ENCODE assay signal across 8 mouse cellular contexts in the genomic region with DNA sequence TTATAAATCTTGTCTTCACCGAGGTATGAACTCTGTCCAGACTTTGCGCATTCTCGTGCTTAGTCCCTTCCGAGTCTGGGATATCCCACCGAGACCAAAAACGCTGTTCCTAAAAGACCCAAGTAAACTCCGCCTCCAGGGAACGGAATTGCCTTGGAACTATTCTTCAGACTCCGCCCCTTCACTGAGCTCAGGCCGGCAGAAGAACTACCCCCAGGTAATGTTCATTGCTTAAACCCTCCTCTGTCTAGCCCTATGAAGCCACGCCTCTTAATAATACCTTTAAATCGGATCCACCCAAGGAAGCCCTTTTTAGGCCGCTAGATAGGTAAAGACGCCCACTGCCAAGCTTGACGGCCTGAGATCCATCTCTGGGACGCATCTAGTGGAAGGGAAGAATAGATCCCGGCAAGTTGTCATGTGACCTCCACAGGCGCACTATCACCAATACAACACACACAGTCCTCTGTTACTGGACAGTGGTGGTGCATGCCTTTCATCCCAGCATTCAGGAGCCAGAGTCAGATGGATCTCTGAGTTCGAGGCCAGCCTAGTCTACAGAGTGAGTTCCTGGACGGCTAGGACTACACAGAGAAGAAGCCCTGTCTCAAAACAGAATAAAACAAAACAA. TPM values are rescaled to one million over a fixed set of nuclear protein-coding genes. Genes with fewer than 3 reads are reported as not detected.
DNase-seq lines count a peak whose midpoint lies in the region; ATAC-seq and TF ChIP-seq lines count a peak whose summit lies in the region.

No protein-coding gene starts in this region.

- H3K9ac ChIP-seq in lung, embryonic 14.5 days = 0 out of 2 replicates have a peak overlapping the region, but pooled peaks have one; percentile 11
- peak overlapping the region; percentile 31 for H3K9ac ChIP-seq in embryonic facial prominence, embryonic 15.5 days
- no peak overlapping the region for H3K9ac ChIP-seq in intestine, postnatal 0 days (ENCODE audit: low read depth, low read length)

- peaks cover 24% of the 10 kb centered on the region; the same call in 1 of the 2 replicates for H3K27me3 ChIP-seq in lung, embryonic 14.5 days (ENCODE audit: insufficient read depth, low read length)
- peaks cover 6% of the 10 kb centered on the region for H3K27me3 ChIP-seq in embryonic facial prominence, embryonic 15.5 days
- peaks cover 24% of the 10 kb centered on the region for H3K27me3 ChIP-seq in intestine, postnatal 0 days (replicated peaks; ENCODE audit: control insufficient read depth, insufficient read depth, low read length)
- peaks cover 56% of the 10 kb centered on the region for H3K27me3 ChIP-seq in midbrain, embryonic 10.5 days (ENCODE audit: low read depth, poor library complexity, severe bottlenecking)

- TF ChIP-seq CTCF in lung, embryonic 14.5 days (IDR thresholded peaks at IDR 0.05; ENCODE audit: low read depth) = 0 out of 2 replicates have a peak, but pooled peaks have one; percentile 7
- TF ChIP-seq CTCF in intestine, postnatal 0 days (IDR thresholded peaks at IDR 0.05; ENCODE audit: low read depth) = peak; percentile 12; the same call in 1 of the 2 replicates

- H3K4me3 ChIP-seq in lung, embryonic 14.5 days (ENCODE audit: low read depth, low read length) = peak overlapping the region; percentile 62
- H3K4me3 ChIP-seq in embryonic facial prominence, embryonic 15.5 days (replicated peaks) = peak overlapping the region; percentile 70
- H3K4me3 ChIP-seq in intestine, postnatal 0 days (ENCODE audit: low read depth, low read length) = peak overlapping the region; percentile 38
- peak overlapping the region; percentile 60 for H3K4me3 ChIP-seq in midbrain, embryonic 10.5 days

- H3K4me1 ChIP-seq in lung, embryonic 14.5 days (ENCODE audit: insufficient read depth) = peaks cover 8% of the 10 kb centered on the region; the same call in 1 of the 2 replicates
- peaks cover 53% of the 10 kb centered on the region for H3K4me1 ChIP-seq in embryonic facial prominence, embryonic 15.5 days
- H3K4me1 ChIP-seq in intestine, postnatal 0 days (replicated peaks; ENCODE audit: control insufficient read depth, insufficient read depth, low read length) = no peaks in the 10 kb centered on the region
- peaks cover 50% of the 10 kb centered on the region for H3K4me1 ChIP-seq in midbrain, embryonic 10.5 days

- DNase-seq in lung, embryonic 14.5 days = peak; percentile 81
- DNase-seq in lung, postnatal 25 days (ENCODE audit: low spot score) = no peak
- peak; percentile 38 for DNase-seq in midbrain, embryonic 10.5 days (ENCODE audit: low spot score)
- DNase-seq in ovary, postnatal 14 days (ENCODE audit: low spot score) = no peak
- no peak for DNase-seq in layer of hippocampus, adult 9-10 months (ENCODE audit: low spot score)
- no peak for DNase-seq in spleen, postnatal 10 days (ENCODE audit: low spot score in 2 of 2)

- ATAC-seq in lung, embryonic 14.5 days (ENCODE audit: insufficient read depth) = peak; percentile 7
- 0 out of 2 replicates have a peak, but pooled peaks have one; percentile 1 for ATAC-seq in embryonic facial prominence, embryonic 15.5 days (ENCODE audit: insufficient number of reproducible peaks, low FRiP score, low TSS enrichment, low read depth)
- peak; percentile 19; the same call in 1 of the 2 replicates for ATAC-seq in intestine, postnatal 0 days

- H3K36me3 ChIP-seq in lung, embryonic 14.5 days (ENCODE audit: insufficient read depth) = no peaks in the 10 kb centered on the region
- no peaks in the 10 kb centered on the region for H3K36me3 ChIP-seq in embryonic facial prominence, embryonic 15.5 days
- no peaks in the 10 kb centered on the region for H3K36me3 ChIP-seq in intestine, postnatal 0 days (ENCODE audit: control insufficient read depth, insufficient read depth)
- H3K36me3 ChIP-seq in midbrain, embryonic 10.5 days = no peaks in the 10 kb centered on the region

- peak overlapping the region; percentile 86 for H3K27ac ChIP-seq in lung, embryonic 14.5 days (ENCODE audit: low read depth)
- H3K27ac ChIP-seq in embryonic facial prominence, embryonic 15.5 days (replicated peaks) = peak overlapping the region; percentile 98
- H3K27ac ChIP-seq in intestine, postnatal 0 days (ENCODE audit: low read depth, low read length) = peak overlapping the region; percentile 6; the same call in 1 of the 2 replicates
- peak overlapping the region; percentile 88 for H3K27ac ChIP-seq in midbrain, embryonic 10.5 days (replicated peaks)

- peak overlapping the region; percentile 77 for H3K4me2 ChIP-seq in lung, embryonic 14.5 days
- H3K4me2 ChIP-seq in embryonic facial prominence, embryonic 15.5 days (replicated peaks) = peak overlapping the region; percentile 82
- H3K4me2 ChIP-seq in intestine, postnatal 0 days (replicated peaks; ENCODE audit: low read depth) = peak overlapping the region; percentile 65

- WGBS in lung, embryonic 14.5 days = 2% methylated on average over 20 of the region's 20 CpGs
- 2% methylated on average over 20 of the region's 20 CpGs for WGBS in embryonic facial prominence, embryonic 15.5 days
- 3% methylated on average over 20 of the region's 20 CpGs for WGBS in intestine, postnatal 0 days
- 5% methylated on average over 20 of the region's 20 CpGs for WGBS in midbrain, embryonic 10.5 days

- no peaks in the 10 kb centered on the region for H3K9me3 ChIP-seq in lung, embryonic 14.5 days (ENCODE audit: low read depth, low read length)
- no peaks in the 10 kb centered on the region for H3K9me3 ChIP-seq in embryonic facial prominence, embryonic 15.5 days (replicated peaks)
- no peaks in the 10 kb centered on the region for H3K9me3 ChIP-seq in intestine, postnatal 0 days (ENCODE audit: control insufficient read depth)
- H3K9me3 ChIP-seq in midbrain, embryonic 10.5 days (replicated peaks) = no peaks in the 10 kb centered on the region

RNA-seq across cellular contexts. Expression of gene Cd248, which starts 4.6 kb away (rescaled TPM):
- 105 and 110 TPM in 2 replicates for polyA plus RNA-seq in lung, embryonic 14.5 days (2014; fragmentation: Nextera tagmentation; extraction: Ambion mirVana)
- 131 and 158 TPM in 2 replicates for polyA plus RNA-seq in embryonic facial prominence, embryonic 15.5 days (2015; fragmentation: Nextera tagmentation; extraction: Ambion mirVana)
- 19.9 and 23.0 TPM in 2 replicates for polyA plus RNA-seq in intestine, postnatal 0 days (2015; fragmentation: Nextera tagmentation; extraction: Ambion mirVana)
- polyA plus RNA-seq in midbrain, embryonic 10.5 days (2016; fragmentation: Nextera tagmentation; extraction: Ambion mirVana) = 25.3 and 34.1 TPM in 2 replicates

RNA-seq across cellular contexts. Expression of gene Tmem151a, which starts 12.8 kb away (rescaled TPM):
- polyA plus RNA-seq in lung, embryonic 14.5 days (2014; fragmentation: Nextera tagmentation; extraction: Ambion mirVana) = 3.1 and 4.4 TPM in 2 replicates
- polyA plus RNA-seq in embryonic facial prominence, embryonic 15.5 days (2015; fragmentation: Nextera tagmentation; extraction: Ambion mirVana) = 2.3 and 3.0 TPM in 2 replicates
- 4.0 TPM in 2 replicates for polyA plus RNA-seq in intestine, postnatal 0 days (2015; fragmentation: Nextera tagmentation; extraction: Ambion mirVana)
- polyA plus RNA-seq in midbrain, embryonic 10.5 days (2016; fragmentation: Nextera tagmentation; extraction: Ambion mirVana) = 0.97 and 1.0 TPM in 2 replicates

RNA-seq across cellular contexts. Expression of gene Yif1a, which starts 15.8 kb away (rescaled TPM):
- 99.2 and 105 TPM in 2 replicates for polyA plus RNA-seq in lung, embryonic 14.5 days (2014; fragmentation: Nextera tagmentation; extraction: Ambion mirVana)
- 111 and 119 TPM in 2 replicates for polyA plus RNA-seq in embryonic facial prominence, embryonic 15.5 days (2015; fragmentation: Nextera tagmentation; extraction: Ambion mirVana)
- 182 and 198 TPM in 2 replicates for polyA plus RNA-seq in intestine, postnatal 0 days (2015; fragmentation: Nextera tagmentation; extraction: Ambion mirVana)
- 85.1 and 90.7 TPM in 2 replicates for polyA plus RNA-seq in midbrain, embryonic 10.5 days (2016; fragmentation: Nextera tagmentation; extraction: Ambion mirVana)

RNA-seq across cellular contexts. Expression of gene Rin1, which starts 22.2 kb away (rescaled TPM):
- polyA plus RNA-seq in lung, embryonic 14.5 days (2014; fragmentation: Nextera tagmentation; extraction: Ambion mirVana) = 4.0 and 5.9 TPM in 2 replicates
- 2.6 and 4.4 TPM in 2 replicates for polyA plus RNA-seq in embryonic facial prominence, embryonic 15.5 days (2015; fragmentation: Nextera tagmentation; extraction: Ambion mirVana)
- polyA plus RNA-seq in intestine, postnatal 0 days (2015; fragmentation: Nextera tagmentation; extraction: Ambion mirVana) = 0.77 and 0.78 TPM in 2 replicates
- polyA plus RNA-seq in midbrain, embryonic 10.5 days (2016; fragmentation: Nextera tagmentation; extraction: Ambion mirVana) = 2.5 and 2.8 TPM in 2 replicates

RNA-seq across cellular contexts. Expression of gene Cnih2, which starts 25.8 kb away (rescaled TPM):
- polyA plus RNA-seq in lung, embryonic 14.5 days (2014; fragmentation: Nextera tagmentation; extraction: Ambion mirVana) = 14.8 and 15.3 TPM in 2 replicates
- polyA plus RNA-seq in embryonic facial prominence, embryonic 15.5 days (2015; fragmentation: Nextera tagmentation; extraction: Ambion mirVana) = 35.5 and 38.7 TPM in 2 replicates
- polyA plus RNA-seq in intestine, postnatal 0 days (2015; fragmentation: Nextera tagmentation; extraction: Ambion mirVana) = 5.6 and 5.8 TPM in 2 replicates
- 42.2 and 72.4 TPM in 2 replicates for polyA plus RNA-seq in midbrain, embryonic 10.5 days (2016; fragmentation: Nextera tagmentation; extraction: Ambion mirVana)

Comparison
In these comparisons a context has a peak if more than half of its experiments do, and no peak if none do; other contexts are left out.
1. DNase-seq: peak in lung, embryonic 14.5 days (single experiment) and midbrain, embryonic 10.5 days (single experiment); none in lung, postnatal 25 days (single experiment), ovary, postnatal 14 days (single experiment), layer of hippocampus, adult 9-10 months (single experiment) and spleen, postnatal 10 days (0 of 2).
2. H3K27ac ChIP-seq: peak in every context shown above with its lines; median percentile 98 in embryonic facial prominence, embryonic 15.5 days; 88 in midbrain, embryonic 10.5 days; 86 in lung, embryonic 14.5 days; 6 in intestine, postnatal 0 days.
3. Peak in every context shown above with its lines, with median percentiles within 50 percentile points of each other: ATAC-seq, H3K4me2 ChIP-seq and H3K4me3 ChIP-seq.